ENCODE assay signal across 18 mouse cellular contexts in the genomic region with DNA sequence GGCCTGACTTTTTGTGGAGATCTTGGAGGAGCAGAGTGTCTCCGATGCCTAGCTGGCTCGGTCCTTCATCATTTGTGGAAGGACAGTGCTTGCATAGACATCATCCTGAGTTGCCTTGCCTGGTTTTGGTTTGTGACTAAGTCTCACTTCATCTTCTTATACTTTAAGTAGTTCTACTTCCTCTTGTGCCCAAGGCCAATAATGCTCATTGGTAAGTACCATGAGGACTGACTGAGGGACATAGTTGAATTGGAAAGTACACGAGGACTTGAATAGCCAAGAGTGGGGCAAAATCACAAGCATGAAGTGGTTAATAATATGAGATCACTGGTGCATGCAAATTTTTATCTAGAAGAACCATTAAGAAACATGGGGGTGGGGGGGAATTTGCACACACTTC. TPM values are rescaled to one million over a fixed set of nuclear protein-coding genes. Genes with fewer than 3 reads are reported as not detected.
A peak's percentile ranks its signal among the peaks of the same experiment; 100 is the strongest.
DNase-seq lines count a peak whose midpoint lies in the region; ATAC-seq and TF ChIP-seq lines count a peak whose summit lies in the region.
"Had no signal": no experiment of that assay in that cellular context is flagged by ENCODE, and none has a peak within 500 bp of the region (broad histone marks: within the 10 kb centered on the region; RNA-seq: fewer than 3 reads in every experiment).

No protein-coding gene starts in this region.

- H3K9ac ChIP-seq in CH12.LX (ENCODE audit: insufficient read depth, low read depth): no peak overlapping the region
- no peak overlapping the region for H3K9ac ChIP-seq in midbrain, embryonic 16.5 days (ENCODE audit: low read depth, low read length)
- no peak overlapping the region for H3K9ac ChIP-seq in forebrain, embryonic 11.5 days (ENCODE audit: low read length)
- H3K9ac ChIP-seq: forebrain, postnatal 0 days; lung, embryonic 14.5 days; neural tube, embryonic 15.5 days had no signal

- in situ Hi-C loops in CH12.LX (cut with MboI; ENCODE audit: low pct_ligation_motif_present, low pct_unique_long_range_greater_than_20kb, low sequenced_read_pairs): loop anchor here (10.0 kb wide), 1 partner anchor 78 kb away; no protein-coding TSS in a partner anchor

- TF ChIP-seq CTCF in kidney, adult 2 months (conservative IDR thresholded peaks at IDR 0.05; ENCODE audit: insufficient read depth, insufficient read length, low read depth, low read length): no peak
- TF ChIP-seq CTCF in CH12.LX (conservative IDR thresholded peaks at IDR 0.05 in 1 of 2, IDR thresholded peaks at IDR 0.05 in 1 of 2; ENCODE audit: low read depth in 2 of 2, low read length in 2 of 2): no peak

- H3K27ac ChIP-seq in kidney, adult 2 months (ENCODE audit: insufficient read depth, low read depth, low read length): peak overlapping the region; percentile 76
- H3K27ac ChIP-seq in CH12.LX (ENCODE audit: insufficient read depth, low read depth): no peak overlapping the region
- H3K27ac ChIP-seq in macrophage: peak overlapping the region; percentile 39; the same call in 1 of the 2 replicates
- H3K27ac ChIP-seq in midbrain, embryonic 16.5 days (ENCODE audit: low read length): no peak overlapping the region
- H3K27ac ChIP-seq in forebrain, embryonic 11.5 days (ENCODE audit: low read depth, low read length): no peak overlapping the region
- H3K27ac ChIP-seq: gastrocnemius, adult 2 months; hindbrain, postnatal 0 days; limb, embryonic 10.5 days; midbrain, embryonic 10.5 days; neural tube, embryonic 15.5 days had no signal

- H3K4me3 ChIP-seq in kidney, adult 2 months (ENCODE audit: insufficient read depth, low read depth, low read length): no peak overlapping the region
- H3K4me3 ChIP-seq in CH12.LX (replicated peaks in 1 of 3; ENCODE audit: low read depth in 2 of 3, low read length in 2 of 3, poor library complexity in 1 of 3): no peak overlapping the region
- H3K4me3 ChIP-seq in macrophage (ENCODE audit: inconsistent target): no peak overlapping the region
- no peak overlapping the region for H3K4me3 ChIP-seq in midbrain, embryonic 16.5 days (ENCODE audit: low read depth, low read length)
- no peak overlapping the region for H3K4me3 ChIP-seq in forebrain, embryonic 11.5 days (ENCODE audit: low read depth, low read length)
- H3K4me3 ChIP-seq: gastrocnemius, adult 2 months; limb, embryonic 10.5 days; midbrain, embryonic 10.5 days; neural tube, embryonic 15.5 days had no signal

- ATAC-seq in common myeloid progenitor, adult 5-6 weeks (replicated peaks; ENCODE audit: low read depth, poor library complexity, severe bottlenecking): peak; percentile 26
- ATAC-seq in midbrain, embryonic 16.5 days: no peak
- no peak for ATAC-seq in forebrain, embryonic 11.5 days (replicated peaks; ENCODE audit: low FRiP score)
- ATAC-seq: forebrain, postnatal 0 days; hindbrain, postnatal 0 days had no signal

- DNase-seq in kidney, adult 2 months: no peak
- no peak for DNase-seq in kidney, adult 18-20 months
- peak; percentile 39 for DNase-seq in CH12.LX (ENCODE audit: extremely low read depth)
- no peak for DNase-seq in lung, postnatal 4 days
- DNase-seq in forebrain, embryonic 11.5 days (ENCODE audit: low spot score): no peak
- DNase-seq: adrenal gland, postnatal 14 days; cerebellum, adult 9-11 months; forebrain, postnatal 0 days; gastrocnemius, adult 2 months; heart, postnatal 36 days; lung, embryonic 14.5 days had no signal

- 70% methylated on average over 3 of the region's 3 CpGs for WGBS in kidney, adult 2 months
- 45% methylated on average over 3 of the region's 3 CpGs for WGBS in macrophage (ENCODE audit: missing documents)
- WGBS in midbrain, embryonic 16.5 days: 87% methylated on average over 3 of the region's 3 CpGs
- WGBS in forebrain, embryonic 11.5 days: 89% methylated on average over 3 of the region's 3 CpGs

- H3K36me3 ChIP-seq in kidney, adult 2 months (ENCODE audit: control insufficient read depth, insufficient read depth, low read length): no peaks in the 10 kb centered on the region
- H3K36me3 ChIP-seq in CH12.LX (replicated peaks in 1 of 2; ENCODE audit: control insufficient read depth in 1 of 2, insufficient read depth in 1 of 2, low read length in 1 of 2) (no peaks in the 10 kb centered on the region), macrophage (ENCODE audit: inconsistent target) (no peaks in the 10 kb centered on the region)
- no peaks in the 10 kb centered on the region for H3K36me3 ChIP-seq in midbrain, embryonic 16.5 days (ENCODE audit: control insufficient read depth, insufficient read depth, low read length)
- no peaks in the 10 kb centered on the region for H3K36me3 ChIP-seq in forebrain, embryonic 11.5 days (ENCODE audit: control insufficient read depth, insufficient read depth, low read length)
- H3K36me3 ChIP-seq: limb, embryonic 10.5 days; midbrain, embryonic 10.5 days; neural tube, embryonic 15.5 days had no signal

- no peak overlapping the region for H3K4me2 ChIP-seq in CH12.LX (ENCODE audit: insufficient read depth, low read depth, poor library complexity, severe bottlenecking)
- no peak overlapping the region for H3K4me2 ChIP-seq in midbrain, embryonic 16.5 days (ENCODE audit: low read length)
- no peak overlapping the region for H3K4me2 ChIP-seq in forebrain, embryonic 11.5 days (ENCODE audit: low read depth, low read length, severe bottlenecking)
- H3K4me2 ChIP-seq: lung, embryonic 14.5 days; neural tube, embryonic 15.5 days had no signal

- dilution Hi-C loops in CH12.LX (cut with MboI; ENCODE audit: extremely low pct_ligation_motif_present, extremely low pct_unique_long_range_greater_than_20kb, low sequenced_read_pairs): no loop called here

- peak; percentile 8; the same call in 1 of the 2 replicates for TF ChIP-seq EP300 in CH12.LX (IDR thresholded peaks at IDR 0.05; ENCODE audit: low read length)

- TF ChIP-seq POLR2A in kidney, adult 2 months (IDR thresholded peaks at IDR 0.05; ENCODE audit: low read depth, low read length): no peak
- no peak for TF ChIP-seq POLR2A in CH12.LX (IDR thresholded peaks at IDR 0.05; ENCODE audit: low read depth, low read length)

- no peaks in the 10 kb centered on the region for H3K79me2 ChIP-seq in CH12.LX (replicated peaks; ENCODE audit: control insufficient read depth, extremely low read depth, insufficient read depth, poor library complexity, severe bottlenecking)
- H3K79me2 ChIP-seq in macrophage (ENCODE audit: inconsistent target): no peaks in the 10 kb centered on the region

- H3K4me1 ChIP-seq in kidney, adult 2 months (ENCODE audit: control insufficient read depth, insufficient read depth, low read length): peaks cover 19% of the 10 kb centered on the region
- H3K4me1 ChIP-seq in CH12.LX (ENCODE audit: control insufficient read depth in 1 of 2, insufficient read depth in 2 of 2): peaks cover 7 to 27% of the 10 kb centered on the region in 2 experiments; a peak in 3 of 4 replicates
- H3K4me1 ChIP-seq in midbrain, embryonic 16.5 days (ENCODE audit: control insufficient read depth, insufficient read depth, low read length): no peaks in the 10 kb centered on the region
- H3K4me1 ChIP-seq in forebrain, embryonic 11.5 days (replicated peaks; ENCODE audit: control insufficient read depth, insufficient read depth, low read length): no peaks in the 10 kb centered on the region
- H3K4me1 ChIP-seq: neural tube, embryonic 15.5 days had no signal

- no peaks in the 10 kb centered on the region for H3K9me3 ChIP-seq in CH12.LX (replicated peaks; ENCODE audit: low read length)
- H3K9me3 ChIP-seq in midbrain, embryonic 16.5 days (replicated peaks; ENCODE audit: control insufficient read depth, low read length, poor library complexity, severe bottlenecking): no peaks in the 10 kb centered on the region
- H3K9me3 ChIP-seq in forebrain, embryonic 11.5 days (ENCODE audit: control insufficient read depth, low read length): no peaks in the 10 kb centered on the region
- H3K9me3 ChIP-seq: limb, embryonic 10.5 days; midbrain, embryonic 10.5 days; neural tube, embryonic 15.5 days had no signal

- no peak for TF ChIP-seq RAD21 in CH12.LX (IDR thresholded peaks at IDR 0.05; ENCODE audit: low read depth, low read length)

- no peaks in the 10 kb centered on the region for H3K27me3 ChIP-seq in kidney, adult 2 months (replicated peaks; ENCODE audit: control insufficient read depth, insufficient read depth, low read length)
- H3K27me3 ChIP-seq in CH12.LX (replicated peaks): no peaks in the 10 kb centered on the region
- no peaks in the 10 kb centered on the region for H3K27me3 ChIP-seq in midbrain, embryonic 16.5 days (ENCODE audit: control insufficient read depth, insufficient read depth, low read depth, low read length)
- no peaks in the 10 kb centered on the region for H3K27me3 ChIP-seq in forebrain, embryonic 11.5 days (ENCODE audit: control insufficient read depth, insufficient read depth, low read length)
- H3K27me3 ChIP-seq: neural tube, embryonic 15.5 days had no signal

TF ChIP-seq in CH12.LX, 34 proteins besides CTCF, POLR2A, EP300 and RAD21:
- TF ChIP-seq IRF4 (IDR thresholded peaks at IDR 0.05; ENCODE audit: low read depth, low read length) (0 out of 2 replicates have a peak, but pooled peaks have one; percentile 18), PAX5 (IDR thresholded peaks at IDR 0.05; ENCODE audit: low read length) (no peak), SIN3A (IDR thresholded peaks at IDR 0.05; ENCODE audit: low read length) (no peak), HCFC1 (IDR thresholded peaks at IDR 0.05; ENCODE audit: low read depth, low read length) (no peak)

RNA-seq across cellular contexts. Expression of a gene that starts 45.0 kb away (rescaled TPM):
- 63.0 and 64.9 TPM in 2 replicates for polyA plus RNA-seq in kidney, adult 2 months (2012; rRNA removed)
- total RNA-seq in CH12.LX (2012; rRNA removed): 54.1 and 60.5 TPM in 2 replicates
- 98.5 and 104 TPM in 2 replicates for total RNA-seq in CH12.LX (2014; rRNA removed)
- polyA plus RNA-seq in CH12.LX (2012; ENCODE audit: insufficient read length, low read depth): 137 and 143 TPM in 2 replicates
- 157 and 188 TPM in 2 replicates for total RNA-seq in common myeloid progenitor, adult 5-6 weeks (2017)
- total RNA-seq in macrophage (2018; cell fraction: chromatin; rRNA removed): 10 to 100 TPM; 44.8 to 82.6 (median 53.8) TPM
- 10 to 100 TPM; 55.5 to 84.9 (median 68.8) TPM for total RNA-seq in macrophage (2018; cell fraction: cytosol; rRNA removed)
- 10 to 100 TPM; 45.3 to 77.9 (median 57.8) TPM for total RNA-seq in macrophage (2018; cell fraction: nucleus; rRNA removed)
- polyA plus RNA-seq in macrophage (2018): 61.0 to 76.9 TPM (median 76.8 TPM) in 3 replicates
- polyA plus RNA-seq in midbrain, embryonic 16.5 days (2015; fragmentation: Nextera tagmentation; extraction: Ambion mirVana): 38.7 and 42.6 TPM in 2 replicates
- 64.0 and 67.2 TPM in 2 replicates for polyA plus RNA-seq in forebrain, embryonic 11.5 days (2014; fragmentation: Nextera tagmentation; extraction: Ambion mirVana)

Comparison
In these comparisons a context has a peak if more than half of its experiments do, and no peak if none do; other contexts are left out.
1. H3K27ac ChIP-seq: peak in kidney, adult 2 months (single experiment) and macrophage (single experiment); none in CH12.LX (single experiment), midbrain, embryonic 16.5 days (single experiment) and forebrain, embryonic 11.5 days (single experiment).